Mouse (Mus musculus): Measurements from ENCODE around the gene Trp53bp2. TPM values are rescaled to one million over a fixed set of nuclear protein-coding genes. Genes with fewer than 3 reads are reported as not detected.

The Trp53bp2 gene
- polyA plus RNA-seq, 1 experiment = 5.4 TPM

GRCm38 (mm10) chr1:182502491-182503050 lies 93.6 kb downstream of the Trp53bp2 start:
- Histone ChIP-seq H3K27ac (ENCODE audit: control insufficient read depth, insufficient read depth, low read depth, low read length, poor library complexity) (no peak overlapping the region), H3K4me1 (ENCODE audit: control insufficient read depth, insufficient read depth, low read length) (no peaks in the 10 kb centered on the region; the same call in 1 of the 2 replicates), H3K4me3 (replicated peaks; ENCODE audit: control insufficient read depth, low read depth, low read length) (no peak overlapping the region)
- TF ChIP-seq CTCF (IDR thresholded peaks at IDR 0.05; ENCODE audit: control insufficient read depth, insufficient read depth, low read length) (no peak), POLR2A (IDR thresholded peaks at IDR 0.05; ENCODE audit: borderline replicate concordance, control insufficient read depth, low read depth, low read length) (no peak)
- 78% methylated on average over 7 of the region's 7 CpGs for WGBS

- H3K4me1 ChIP-seq (ENCODE audit: control insufficient read depth, insufficient read depth, low read length) = no peaks in the 10 kb centered on the region; the same call in 1 of the 2 replicates
- TF ChIP-seq POLR2A (IDR thresholded peaks at IDR 0.05; ENCODE audit: borderline replicate concordance, control insufficient read depth, low read depth, low read length) (no peak), CTCF (IDR thresholded peaks at IDR 0.05; ENCODE audit: control insufficient read depth, insufficient read depth, low read length) (no peak)
- H3K4me3 ChIP-seq (replicated peaks; ENCODE audit: control insufficient read depth, low read depth, low read length) = no peak overlapping the region
- WGBS = 66% methylated on average over 13 of the region's 13 CpGs
- no peak overlapping the region for H3K27ac ChIP-seq (ENCODE audit: control insufficient read depth, insufficient read depth, low read depth, low read length, poor library complexity)
Observed at GRCm38 (mm10) chr1:182503206-182503900, 94.4 kb downstream of the Trp53bp2 start.

GRCm38 (mm10) chr1:182504223-182504622 lies 95.3 kb downstream of the Trp53bp2 start:
- Histone ChIP-seq H3K4me3 (replicated peaks; ENCODE audit: control insufficient read depth, low read depth, low read length) (no peak overlapping the region), H3K27ac (ENCODE audit: control insufficient read depth, insufficient read depth, low read depth, low read length, poor library complexity) (no peak overlapping the region), H3K4me1 (ENCODE audit: control insufficient read depth, insufficient read depth, low read length) (no peaks in the 10 kb centered on the region; the same call in 1 of the 2 replicates)
- WGBS = 6% methylated on average over 4 of the region's 4 CpGs
- no peak for TF ChIP-seq CTCF (IDR thresholded peaks at IDR 0.05; ENCODE audit: control insufficient read depth, insufficient read depth, low read length)
- no peak for TF ChIP-seq POLR2A (IDR thresholded peaks at IDR 0.05; ENCODE audit: borderline replicate concordance, control insufficient read depth, low read depth, low read length)

GRCm38 (mm10) chr1:182505291-182505690 lies 96.3 kb downstream of the Trp53bp2 start:
- TF ChIP-seq CTCF (IDR thresholded peaks at IDR 0.05; ENCODE audit: control insufficient read depth, insufficient read depth, low read length) = no peak
- TF ChIP-seq POLR2A (IDR thresholded peaks at IDR 0.05; ENCODE audit: borderline replicate concordance, control insufficient read depth, low read depth, low read length) = no peak
- Histone ChIP-seq H3K4me3 (replicated peaks; ENCODE audit: control insufficient read depth, low read depth, low read length) (no peak overlapping the region), H3K4me1 (ENCODE audit: control insufficient read depth, insufficient read depth, low read length) (no peaks in the 10 kb centered on the region; the same call in 1 of the 2 replicates), H3K27ac (ENCODE audit: control insufficient read depth, insufficient read depth, low read depth, low read length, poor library complexity) (no peak overlapping the region)
- 74% methylated on average over 3 of the region's 3 CpGs for WGBS

GRCm38 (mm10) chr1:182506229-182506986 lies 97.4 kb downstream of the Trp53bp2 start:
- WGBS = 18% methylated on average over 7 of the region's 7 CpGs
- H3K4me3 ChIP-seq (replicated peaks; ENCODE audit: control insufficient read depth, low read depth, low read length) = no peak overlapping the region
- no peaks in the 10 kb centered on the region; the same call in 1 of the 2 replicates for H3K4me1 ChIP-seq (ENCODE audit: control insufficient read depth, insufficient read depth, low read length)
- TF ChIP-seq CTCF (IDR thresholded peaks at IDR 0.05; ENCODE audit: control insufficient read depth, insufficient read depth, low read length) = peak; percentile 40
- TF ChIP-seq POLR2A (IDR thresholded peaks at IDR 0.05; ENCODE audit: borderline replicate concordance, control insufficient read depth, low read depth, low read length) = no peak
- 0 out of 2 replicates have a peak overlapping the region, but pooled peaks have one; percentile 14 for H3K27ac ChIP-seq (ENCODE audit: control insufficient read depth, insufficient read depth, low read depth, low read length, poor library complexity)

GRCm38 (mm10) chr1:182509110-182509797 lies 100.3 kb downstream of the Trp53bp2 start:
- Histone ChIP-seq H3K27ac (ENCODE audit: control insufficient read depth, insufficient read depth, low read depth, low read length, poor library complexity) (no peak overlapping the region), H3K4me3 (replicated peaks; ENCODE audit: control insufficient read depth, low read depth, low read length) (no peak overlapping the region), H3K4me1 (ENCODE audit: control insufficient read depth, insufficient read depth, low read length) (no peaks in the 10 kb centered on the region; the same call in 1 of the 2 replicates)
- WGBS = 88% methylated on average over 10 of the region's 10 CpGs
- TF ChIP-seq CTCF (IDR thresholded peaks at IDR 0.05; ENCODE audit: control insufficient read depth, insufficient read depth, low read length) (no peak), POLR2A (IDR thresholded peaks at IDR 0.05; ENCODE audit: borderline replicate concordance, control insufficient read depth, low read depth, low read length) (no peak)

- no peak overlapping the region for H3K4me3 ChIP-seq (replicated peaks; ENCODE audit: control insufficient read depth, low read depth, low read length)
- 85% methylated on average over 2 of the region's 2 CpGs for WGBS
- H3K27ac ChIP-seq (ENCODE audit: control insufficient read depth, insufficient read depth, low read depth, low read length, poor library complexity) = no peak overlapping the region
- no peaks in the 10 kb centered on the region; the same call in 1 of the 2 replicates for H3K4me1 ChIP-seq (ENCODE audit: control insufficient read depth, insufficient read depth, low read length)
- TF ChIP-seq CTCF (IDR thresholded peaks at IDR 0.05; ENCODE audit: control insufficient read depth, insufficient read depth, low read length) (no peak), POLR2A (IDR thresholded peaks at IDR 0.05; ENCODE audit: borderline replicate concordance, control insufficient read depth, low read depth, low read length) (no peak)
Observed at GRCm38 (mm10) chr1:182511073-182511472, 102.1 kb downstream of the Trp53bp2 start.
